Mouse (Mus musculus) ovary, postnatal 10 days (tissue): Measurements from ENCODE around the gene Irf8.

Experiments
- DNase-seq: peaks from one replicate; pipeline ENCODE4 v3.0.0; 2022; ENCODE audit warnings: low spot score

The Irf8 gene

DNA sequence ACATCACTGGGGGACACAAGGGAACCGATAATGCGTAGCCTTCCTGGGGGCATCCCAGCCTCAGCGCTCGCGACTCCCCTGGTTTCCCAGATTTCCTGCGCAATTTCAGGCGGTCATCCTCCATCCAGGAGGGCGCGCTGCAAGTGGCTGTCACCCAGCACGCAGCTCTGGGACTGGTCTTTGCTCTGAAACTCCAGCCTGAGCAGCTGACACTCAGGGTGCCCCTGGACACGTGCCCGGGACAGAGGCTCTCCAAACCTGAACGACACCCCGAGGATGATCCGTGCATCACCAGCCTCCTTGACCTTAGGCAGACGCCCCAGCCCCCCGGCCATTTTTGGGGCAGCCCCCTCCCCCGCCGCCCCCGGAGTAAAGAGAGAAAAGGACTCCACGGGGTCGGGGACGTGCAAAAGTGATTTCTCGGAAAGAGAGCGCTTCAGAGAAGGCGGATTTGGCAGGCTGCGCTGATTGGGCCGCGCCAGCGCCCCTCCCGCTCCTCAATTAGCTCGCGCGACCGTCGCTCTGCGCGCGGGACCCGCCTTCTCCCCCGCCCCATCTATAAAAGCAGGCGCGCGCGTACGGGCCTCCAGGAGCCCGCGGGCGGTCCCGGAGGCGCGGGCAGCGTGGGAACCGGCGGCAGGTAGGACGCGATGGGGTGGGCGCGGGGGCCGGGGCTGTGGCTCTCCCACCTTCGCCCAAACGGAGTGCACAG lies at the start of gene Irf8:
Gene Irf8 (plus strand): TSS at position 589 of the 712 bp plus-strand sequence.
- peak; percentile 68 for DNase-seq

GRCm38 (mm10) chr8:120686576-120686975 lies 49.6 kb upstream of the Irf8 start:
- no peak for DNase-seq

DNA sequence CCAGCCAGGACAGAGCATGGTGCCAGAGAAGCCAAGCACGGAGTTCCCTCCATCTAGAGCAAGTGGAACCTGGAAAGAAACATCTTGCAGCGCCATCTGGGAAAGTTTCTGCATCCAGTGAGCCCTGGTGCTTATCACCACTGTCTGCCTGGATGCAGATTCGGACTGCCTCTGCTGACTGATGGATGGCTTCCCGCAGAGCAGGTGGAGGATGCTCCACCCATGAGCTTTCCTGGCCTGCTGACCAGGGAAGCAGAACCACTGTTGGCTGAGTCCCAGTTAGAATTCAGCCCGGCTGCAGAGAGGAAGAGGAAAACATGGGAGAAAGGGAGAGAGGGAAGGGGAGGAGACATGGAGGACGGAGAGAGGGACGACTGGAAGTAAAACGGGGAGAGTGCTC lies 48.4 kb upstream of the Irf8 start:
- no peak for DNase-seq

DNA sequence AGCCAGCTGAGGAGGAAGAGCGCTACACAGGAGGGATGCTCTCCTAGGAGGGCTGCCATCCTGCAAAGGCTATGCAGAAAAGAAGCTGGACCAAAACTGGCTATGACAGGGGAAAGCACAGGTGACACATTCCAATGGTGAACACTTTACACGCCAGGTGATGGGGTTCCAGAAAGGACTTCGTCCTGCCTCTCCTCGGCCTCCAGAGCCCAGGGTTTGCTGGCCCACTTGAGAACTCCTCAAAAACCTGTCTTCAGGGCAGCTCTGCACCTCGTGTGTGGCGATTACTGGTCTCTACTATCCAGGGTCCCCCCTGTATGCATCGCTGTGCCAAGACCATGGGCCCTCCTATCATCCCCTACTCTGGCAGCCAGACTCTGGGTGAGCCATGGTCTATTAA lies 47.6 kb upstream of the Irf8 start:
- DNase-seq, result no peak

- DNase-seq, result no peak
Measured at GRCm38 (mm10) chr8:120692934-120693333, 43.2 kb upstream of the Irf8 start.

- DNase-seq, result no peak
Measured at GRCm38 (mm10) chr8:120693861-120694493, 42.2 kb upstream of the Irf8 start.

DNA sequence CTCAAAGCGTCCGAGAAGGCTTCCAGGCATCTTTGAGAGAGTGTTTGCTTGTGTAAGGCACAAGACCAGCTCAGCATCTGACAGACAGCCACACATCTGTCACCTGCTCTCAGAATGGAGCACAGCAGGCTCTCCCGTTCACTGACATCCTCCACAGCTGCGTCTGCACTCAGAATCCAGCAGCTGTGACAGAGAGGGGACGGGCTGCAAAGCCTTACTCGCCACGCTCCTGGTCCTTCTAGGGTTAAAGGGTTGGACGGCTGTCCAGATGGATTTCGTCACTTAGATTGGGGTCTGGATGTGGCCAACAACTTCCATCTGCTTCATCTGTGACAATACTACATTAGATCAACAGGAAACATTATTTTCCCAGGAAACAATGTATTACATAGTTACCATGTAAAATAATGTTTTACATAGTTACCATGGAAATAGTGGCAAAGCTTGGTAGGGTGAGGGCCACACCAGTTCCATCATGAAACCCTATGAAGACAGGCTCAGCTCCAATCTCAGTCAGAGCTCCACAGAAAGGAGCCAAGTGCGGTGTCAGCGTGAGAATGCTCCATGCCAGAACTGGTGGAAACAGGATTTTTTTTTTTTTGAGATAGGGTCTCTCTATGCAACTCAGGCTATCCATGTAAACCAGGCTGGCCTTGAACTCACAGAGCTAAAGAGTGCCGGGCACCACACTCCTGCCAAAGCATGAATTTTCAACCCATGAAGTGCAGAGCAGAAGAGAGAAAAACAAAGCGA lies 39.6 kb upstream of the Irf8 start:
- no peak for DNase-seq

GRCm38 (mm10) chr8:120697154-120697978 lies 38.8 kb upstream of the Irf8 start:
- no peak for DNase-seq

DNA sequence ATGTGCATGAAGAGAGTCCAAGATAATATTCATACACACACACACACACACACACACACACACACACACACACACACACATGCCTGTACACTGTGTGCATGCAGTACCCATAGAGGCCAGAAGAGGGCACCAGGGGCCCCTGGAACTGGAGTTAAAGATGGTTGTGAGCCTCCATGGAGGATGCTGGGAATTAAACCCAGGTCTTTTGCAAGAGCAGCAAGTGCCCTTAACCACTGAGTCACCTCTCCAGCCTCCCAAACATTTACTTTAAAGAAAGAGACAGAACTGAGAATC lies 38.2 kb upstream of the Irf8 start:
- no peak for DNase-seq

GRCm38 (mm10) chr8:120698426-120698825 lies 37.7 kb upstream of the Irf8 start:
- no peak for DNase-seq

GRCm38 (mm10) chr8:120699079-120699478 lies 37.1 kb upstream of the Irf8 start:
- no peak for DNase-seq

GRCm38 (mm10) chr8:120699565-120699964 lies 36.6 kb upstream of the Irf8 start:
- DNase-seq, result no peak

DNA sequence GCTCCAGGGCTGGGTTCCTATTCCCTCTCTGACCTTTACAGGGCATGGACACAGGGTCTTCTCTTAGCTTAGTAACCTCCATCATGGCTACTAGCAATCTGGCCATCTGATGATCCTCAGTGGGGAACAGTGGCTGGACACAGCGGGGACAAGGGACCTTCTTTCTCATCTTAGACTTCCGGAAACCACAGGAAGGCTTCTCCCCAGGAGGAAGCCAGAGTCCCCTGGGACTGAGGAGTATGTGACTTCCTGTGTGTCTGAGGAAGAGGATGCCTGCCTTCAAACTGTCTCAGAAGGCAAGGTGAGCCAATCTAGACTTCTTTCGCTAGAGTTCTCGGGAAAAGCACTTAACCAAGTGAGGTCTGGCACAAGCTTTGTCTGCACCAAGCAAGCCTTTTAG lies 36.1 kb upstream of the Irf8 start:
- DNase-seq, result no peak

GRCm38 (mm10) chr8:120701758-120702465 lies 34.2 kb upstream of the Irf8 start:
- no peak for DNase-seq

- DNase-seq, result no peak
Measured at GRCm38 (mm10) chr8:120704203-120704602, 32.0 kb upstream of the Irf8 start.

DNA sequence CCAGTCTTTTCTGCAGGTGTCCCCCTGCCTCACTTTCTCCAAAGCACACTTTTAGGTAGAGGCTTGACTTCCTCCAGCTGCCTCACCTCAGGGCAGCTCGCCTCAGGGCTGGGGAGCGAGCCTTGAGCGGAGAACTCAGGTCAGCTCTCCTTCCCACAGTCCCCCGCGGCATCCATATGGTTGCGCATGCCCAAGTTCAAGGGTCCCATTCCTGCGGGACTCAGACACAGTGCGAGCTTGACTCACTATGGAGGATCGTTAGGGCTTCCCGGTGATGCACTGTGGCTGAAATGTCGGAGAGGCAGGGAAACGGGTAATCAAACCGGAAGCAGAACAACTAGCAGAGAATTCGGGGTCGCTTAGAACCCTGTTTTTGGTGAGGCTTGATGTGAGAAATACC lies 31.0 kb upstream of the Irf8 start:
- no peak for DNase-seq

- DNase-seq, result no peak
Measured at GRCm38 (mm10) chr8:120706193-120706592, 30.0 kb upstream of the Irf8 start.

DNA sequence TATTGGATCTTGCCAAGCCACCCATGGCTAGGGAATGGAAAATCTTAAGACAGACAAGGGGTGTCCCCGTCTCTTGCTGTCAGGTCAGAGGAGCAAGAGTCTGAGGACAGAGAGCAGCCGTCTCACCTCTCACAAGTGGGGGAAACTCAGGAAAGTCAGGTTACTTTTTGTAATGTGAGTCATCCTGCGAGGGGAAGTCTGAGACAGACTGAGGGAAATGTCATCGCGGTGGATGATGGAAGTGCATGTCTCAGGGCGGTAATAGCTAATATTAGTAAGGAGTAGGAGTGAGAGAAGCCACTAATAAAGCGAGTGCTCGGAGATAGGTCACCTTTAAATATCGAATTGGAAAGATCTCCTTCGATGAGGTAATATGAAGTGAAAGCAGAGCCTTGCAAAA lies 27.0 kb upstream of the Irf8 start:
- DNase-seq, result no peak

DNA sequence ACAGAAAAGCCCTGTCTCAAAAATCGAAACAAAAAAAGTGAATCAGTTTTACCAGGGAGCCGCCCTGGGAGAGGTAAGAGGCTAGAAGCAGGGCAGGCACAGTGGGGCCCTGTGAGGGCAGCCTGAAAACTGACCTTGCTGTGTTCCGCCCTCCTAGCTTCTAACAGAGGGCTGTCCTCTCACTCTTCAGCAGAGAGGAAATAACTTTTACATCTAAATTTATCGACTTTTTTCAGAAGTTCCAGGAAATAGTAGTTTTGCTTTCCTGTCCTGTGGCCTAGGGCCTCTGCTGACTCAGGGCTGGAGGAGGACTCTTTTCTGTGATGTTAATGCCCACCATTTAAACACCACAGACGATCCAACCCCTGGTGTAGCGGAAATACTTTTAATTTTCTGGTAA lies 21.0 kb upstream of the Irf8 start:
- DNase-seq, result no peak

GRCm38 (mm10) chr8:120715996-120716680 lies 20.0 kb upstream of the Irf8 start:
- no peak for DNase-seq

DNA sequence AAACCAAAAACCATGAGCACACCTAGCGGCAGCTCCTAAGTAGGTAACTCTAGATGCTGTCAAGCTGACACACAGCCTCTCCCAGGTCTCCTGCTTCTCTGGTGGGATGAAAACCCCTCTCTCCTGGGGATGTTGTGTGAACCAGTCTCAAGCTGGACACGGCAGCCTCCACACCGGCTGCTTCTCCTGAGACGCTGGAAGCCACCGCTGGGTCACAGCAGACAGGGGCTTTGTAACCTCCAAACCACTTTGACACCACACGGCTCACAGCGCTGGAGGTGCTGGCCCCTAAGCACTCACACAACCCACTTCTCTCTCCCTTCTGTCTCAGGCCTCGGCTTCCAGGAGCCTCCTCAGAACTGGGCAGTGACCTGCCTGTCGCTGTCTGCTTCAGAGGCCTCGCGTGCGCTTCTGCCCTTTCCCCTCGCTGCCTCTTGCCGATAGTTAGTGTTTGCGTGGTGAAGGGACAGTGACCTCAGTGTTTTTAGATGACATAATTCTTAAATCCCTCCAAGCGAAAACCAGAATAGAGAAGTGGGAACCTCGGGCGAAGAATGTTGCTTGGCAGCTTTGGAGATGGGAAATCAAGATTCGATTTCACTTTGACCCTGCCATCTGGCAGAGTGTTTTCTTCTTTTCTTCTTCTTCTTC lies 16.4 kb upstream of the Irf8 start:
- no peak for DNase-seq
